Mouse (Mus musculus) forebrain, embryonic 14.5 days (tissue): ENCODE data around the gene Endov. TPM values are rescaled to one million over a fixed set of nuclear protein-coding genes. Genes with fewer than 3 reads are reported as not detected.

Experiments
- ATAC-seq: fragments of 200-750 bp; cut with Nextera tagmentation; 2 replicates; pipeline ENCODE4 v1.8.0; 2017; ENCODE audit warnings: mild to moderate bottlenecking, moderate library complexity
- DNase-seq: peaks from one replicate; pipeline ENCODE4 v3.0.0-alpha.2; 2015; ENCODE audit warnings: low spot score
- H3K27ac ChIP-seq: fragments of 300-500 bp; sonication (generic); 2 replicates; pipeline ENCODE4 v1.5.1; 2014; ENCODE audit warnings: low read depth, mild to moderate bottlenecking, control low read depth, low read length, moderate library complexity
- H3K27me3 ChIP-seq: fragments of 300-500 bp; sonication (generic); replicated peaks from 2 replicates; pipeline ENCODE4 v1.6.1; 2014; ENCODE audit warnings: low read length, control low read depth, mixed read lengths; ENCODE audit not compliant: control insufficient read depth, insufficient read depth
- H3K36me3 ChIP-seq: fragments of 300-500 bp; sonication (generic); 2 replicates; pipeline ENCODE4 v1.6.1; 2014; ENCODE audit warnings: low read length, control low read depth; ENCODE audit not compliant: control insufficient read depth, insufficient read depth
- H3K4me1 ChIP-seq: fragments of 300-500 bp; sonication (generic); 2 replicates; pipeline ENCODE4 v1.6.1; 2014; ENCODE audit warnings: antibody characterized with exemption, low read length, control low read depth; ENCODE audit not compliant: control insufficient read depth, insufficient read depth
- H3K4me2 ChIP-seq: fragments of 300-500 bp; sonication (generic); 2 replicates; pipeline ENCODE4 v1.6.1; 2014; ENCODE audit warnings: mild to moderate bottlenecking, control low read depth, low read length
- H3K4me3 ChIP-seq: fragments of 300-500 bp; sonication (generic); 2 replicates; pipeline ENCODE4 v1.5.1; 2014; ENCODE audit warnings: low read depth, low read length, control low read depth
- H3K9ac ChIP-seq: fragments of 300-500 bp; sonication (generic); 2 replicates; pipeline ENCODE4 v1.6.1; 2014; ENCODE audit warnings: mild to moderate bottlenecking, low read length, control low read depth, moderate library complexity
- H3K9me3 ChIP-seq: fragments of 300-500 bp; sonication (generic); replicated peaks from 2 replicates; pipeline ENCODE4 v1.6.1; 2016; ENCODE audit warnings: low read length, control low read depth, mixed read lengths; ENCODE audit not compliant: control insufficient read depth
- WGBS: fragments of 180-500 bp; shearing (Covaris S2); extraction: QIAGEN DNeasy Blood & Tissue Kit; methylation state at CpG from one replicate; pipeline ENCODE4 v1.1.7; 2014; 5-methylcytosine and 5-hydroxymethylcytosine counted together
- polyA plus RNA-seq: library from polyadenylated mRNA; unstranded; fragments of >200 nt; fragmentation: Nextera tagmentation; extraction: Ambion mirVana; gene quantifications from 2 replicates; pipeline ENCODE4 v1.2.1, GENCODE M21; 2014

Endov gene
- polyA plus RNA-seq, 1 experiment from 2014 or later, result 18.0 TPM

DNA sequence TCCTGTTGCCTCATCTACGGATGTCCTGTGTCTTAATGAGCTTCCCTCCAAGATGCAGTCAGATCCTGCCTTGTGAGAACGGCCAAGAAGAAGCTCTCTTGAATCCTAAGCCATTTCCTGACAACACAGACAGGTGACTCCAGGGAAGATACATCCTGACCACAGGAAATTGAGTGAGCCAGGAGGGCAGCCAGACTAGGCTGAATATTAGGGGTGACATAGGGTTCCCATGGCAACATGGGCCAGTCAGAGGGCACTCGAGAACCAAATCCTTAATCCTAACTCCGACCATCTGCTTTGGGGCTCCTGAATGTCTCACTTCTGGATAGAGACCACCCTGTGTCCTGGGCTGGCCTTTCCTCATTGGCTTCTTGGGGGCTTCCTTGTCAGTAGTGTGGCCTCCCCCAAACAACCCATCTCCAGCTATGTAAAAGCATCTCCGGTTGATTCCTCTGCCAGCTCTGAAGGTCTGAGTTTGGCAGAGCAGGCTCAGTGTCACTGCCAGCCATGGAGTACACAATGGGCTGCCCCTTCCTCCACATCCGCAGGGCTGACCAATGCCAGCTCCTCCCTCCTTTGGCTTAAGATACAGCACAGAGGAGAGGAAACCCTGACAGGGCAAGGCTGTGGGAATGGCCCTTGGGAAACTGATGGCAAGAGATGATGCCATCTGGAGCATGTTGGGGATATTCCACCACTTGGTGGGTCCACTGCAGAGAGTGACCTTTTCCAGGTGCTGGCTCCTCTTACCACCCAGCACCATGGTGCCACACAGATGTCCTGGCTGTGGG, 31.0 kb downstream of the Endov start:
- Histone ChIP-seq H3K4me1 (peaks cover 6% of the 10 kb centered on the region), H3K9me3 (no peaks in the 10 kb centered on the region), H3K9ac (no peak overlapping the region), H3K4me2 (no peak overlapping the region), H3K36me3 (no peaks in the 10 kb centered on the region), H3K4me3 (no peak overlapping the region), H3K27me3 (no peaks in the 10 kb centered on the region), H3K27ac (no peak overlapping the region)
- DNase-seq, result no peak
- no peak for ATAC-seq
- WGBS, result 82% methylated on average over 6 of the region's 6 CpGs

DNA sequence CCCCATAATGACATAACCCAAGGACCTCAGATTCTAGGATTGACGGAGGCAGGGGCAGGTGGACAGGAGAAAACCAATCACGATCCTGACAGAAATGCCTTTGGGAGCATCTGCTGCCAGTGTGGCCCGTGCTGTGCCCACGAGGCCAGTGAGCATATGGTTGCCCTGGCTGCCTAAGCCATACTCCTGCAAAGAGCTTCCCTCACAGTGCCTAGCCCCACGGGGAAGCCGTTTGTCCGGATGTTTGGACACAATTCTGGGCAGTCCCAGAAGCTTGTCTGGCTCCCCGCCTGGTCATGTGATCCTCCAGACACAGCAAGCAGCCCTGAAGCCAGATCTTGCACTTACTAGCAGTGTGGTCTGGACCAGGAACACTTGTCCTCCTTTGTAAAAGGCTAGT, 31.6 kb downstream of the Endov start:
- Histone ChIP-seq H3K27ac (no peak overlapping the region), H3K4me3 (no peak overlapping the region), H3K36me3 (no peaks in the 10 kb centered on the region), H3K27me3 (no peaks in the 10 kb centered on the region), H3K4me1 (peaks cover 3% of the 10 kb centered on the region; the same call in 1 of the 2 replicates), H3K9me3 (no peaks in the 10 kb centered on the region), H3K9ac (no peak overlapping the region), H3K4me2 (no peak overlapping the region)
- no peak for DNase-seq
- no peak for ATAC-seq
- 80% methylated on average over 8 of the region's 8 CpGs for WGBS

DNA sequence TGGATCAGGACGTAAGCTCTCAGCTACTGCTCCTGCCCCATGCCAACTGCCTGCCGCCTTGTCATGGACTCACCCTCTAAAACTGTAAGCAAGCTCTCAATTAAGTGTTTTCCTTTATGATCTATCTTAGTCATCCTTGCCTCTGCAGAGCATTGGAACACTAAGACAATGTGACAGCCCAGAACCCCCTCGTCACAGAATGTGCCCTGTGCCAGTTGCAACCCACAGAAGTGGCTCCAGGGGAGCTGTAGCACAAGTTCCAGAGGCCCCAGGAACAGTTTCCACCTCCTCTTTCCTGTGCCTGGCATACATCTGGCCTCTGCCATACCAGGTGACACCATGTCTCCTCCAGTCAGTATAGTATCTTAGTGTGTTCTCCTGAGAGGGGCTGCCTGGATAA, 32.2 kb downstream of the Endov start:
- ATAC-seq (no peak), DNase-seq (no peak)
- no peaks in the 10 kb centered on the region for H3K36me3 ChIP-seq
- no peaks in the 10 kb centered on the region for H3K27me3 ChIP-seq
- 85% methylated on average over 3 of the region's 3 CpGs for WGBS
- H3K9me3 ChIP-seq, result no peaks in the 10 kb centered on the region
- no peak overlapping the region for H3K27ac ChIP-seq
- peaks cover 3% of the 10 kb centered on the region; the same call in 1 of the 2 replicates for H3K4me1 ChIP-seq
- no peak overlapping the region for H3K4me2 ChIP-seq
- H3K4me3 ChIP-seq, result no peak overlapping the region
- no peak overlapping the region for H3K9ac ChIP-seq

- no peaks in the 10 kb centered on the region for H3K36me3 ChIP-seq
- H3K27ac ChIP-seq, result no peak overlapping the region
- no peaks in the 10 kb centered on the region for H3K9me3 ChIP-seq
- H3K9ac ChIP-seq, result peak overlapping the region; percentile 46; the same call in 1 of the 2 replicates
- ATAC-seq, result peak; percentile 96
- DNase-seq, result peak; percentile 96
- H3K4me1 ChIP-seq, result peaks cover 3% of the 10 kb centered on the region; the same call in 1 of the 2 replicates
- H3K27me3 ChIP-seq, result no peaks in the 10 kb centered on the region
- peak overlapping the region; percentile 25; the same call in 1 of the 2 replicates for H3K4me3 ChIP-seq
- 2% methylated on average over 33 of the region's 33 CpGs for WGBS
- peak overlapping the region; percentile 52 for H3K4me2 ChIP-seq
Measured at GRCm38 (mm10) chr11:119524545-119524949, 33.4 kb downstream of the Endov start.

GRCm38 (mm10) chr11:119526068-119526966, 35.2 kb downstream of the Endov start:
- ATAC-seq, result no peak
- Histone ChIP-seq H3K9me3 (no peaks in the 10 kb centered on the region), H3K27me3 (no peaks in the 10 kb centered on the region), H3K4me3 (no peak overlapping the region), H3K36me3 (no peaks in the 10 kb centered on the region), H3K27ac (no peak overlapping the region), H3K4me2 (no peak overlapping the region), H3K4me1 (peaks cover 3% of the 10 kb centered on the region; the same call in 1 of the 2 replicates), H3K9ac (no peak overlapping the region)
- DNase-seq, result no peak
- 85% methylated on average over 14 of the region's 14 CpGs for WGBS

GRCm38 (mm10) chr11:119528930-119529329, 37.8 kb downstream of the Endov start:
- H3K27me3 ChIP-seq, result no peaks in the 10 kb centered on the region
- H3K9me3 ChIP-seq, result no peaks in the 10 kb centered on the region
- H3K4me2 ChIP-seq, result no peak overlapping the region
- DNase-seq (peak; percentile 57), ATAC-seq (no peak)
- H3K27ac ChIP-seq, result peak overlapping the region; percentile 52; the same call in 1 of the 2 replicates
- H3K4me1 ChIP-seq, result peaks cover 3% of the 10 kb centered on the region; the same call in 1 of the 2 replicates
- WGBS, result 62% methylated on average over 11 of the region's 11 CpGs
- H3K36me3 ChIP-seq, result no peaks in the 10 kb centered on the region
- H3K4me3 ChIP-seq, result no peak overlapping the region
- no peak overlapping the region for H3K9ac ChIP-seq

GRCm38 (mm10) chr11:119532460-119532859, 41.3 kb downstream of the Endov start:
- no peaks in the 10 kb centered on the region for H3K27me3 ChIP-seq
- H3K36me3 ChIP-seq, result no peaks in the 10 kb centered on the region
- 35% methylated on average over 8 of the region's 8 CpGs for WGBS
- no peak overlapping the region for H3K9ac ChIP-seq
- no peak overlapping the region for H3K4me2 ChIP-seq
- no peaks in the 10 kb centered on the region for H3K4me1 ChIP-seq
- peak overlapping the region; percentile 55; the same call in 1 of the 2 replicates for H3K27ac ChIP-seq
- ATAC-seq (no peak; the same call in 1 of the 2 replicates), DNase-seq (peak; percentile 62)
- no peaks in the 10 kb centered on the region for H3K9me3 ChIP-seq
- no peak overlapping the region for H3K4me3 ChIP-seq

- WGBS, result 74% methylated on average over 7 of the region's 7 CpGs
- H3K4me3 ChIP-seq, result no peak overlapping the region
- DNase-seq (no peak), ATAC-seq (no peak)
- H3K9me3 ChIP-seq, result no peaks in the 10 kb centered on the region
- H3K36me3 ChIP-seq, result no peaks in the 10 kb centered on the region
- H3K4me1 ChIP-seq, result no peaks in the 10 kb centered on the region; the same call in 1 of the 2 replicates
- no peaks in the 10 kb centered on the region for H3K27me3 ChIP-seq
- no peak overlapping the region for H3K4me2 ChIP-seq
- H3K27ac ChIP-seq, result no peak overlapping the region
- H3K9ac ChIP-seq, result no peak overlapping the region
Measured at GRCm38 (mm10) chr11:119533745-119534144, 42.6 kb downstream of the Endov start.
